Mouse (Mus musculus) R1 (cell line): Measurements from ENCODE around the gene Ltbp3.

Source experiments
- DNase-seq: peaks from one replicate; pipeline ENCODE4 v3.0.0-alpha.2; 2018; ENCODE audit warnings: low read depth, low spot score

Ltbp3 gene

DNA sequence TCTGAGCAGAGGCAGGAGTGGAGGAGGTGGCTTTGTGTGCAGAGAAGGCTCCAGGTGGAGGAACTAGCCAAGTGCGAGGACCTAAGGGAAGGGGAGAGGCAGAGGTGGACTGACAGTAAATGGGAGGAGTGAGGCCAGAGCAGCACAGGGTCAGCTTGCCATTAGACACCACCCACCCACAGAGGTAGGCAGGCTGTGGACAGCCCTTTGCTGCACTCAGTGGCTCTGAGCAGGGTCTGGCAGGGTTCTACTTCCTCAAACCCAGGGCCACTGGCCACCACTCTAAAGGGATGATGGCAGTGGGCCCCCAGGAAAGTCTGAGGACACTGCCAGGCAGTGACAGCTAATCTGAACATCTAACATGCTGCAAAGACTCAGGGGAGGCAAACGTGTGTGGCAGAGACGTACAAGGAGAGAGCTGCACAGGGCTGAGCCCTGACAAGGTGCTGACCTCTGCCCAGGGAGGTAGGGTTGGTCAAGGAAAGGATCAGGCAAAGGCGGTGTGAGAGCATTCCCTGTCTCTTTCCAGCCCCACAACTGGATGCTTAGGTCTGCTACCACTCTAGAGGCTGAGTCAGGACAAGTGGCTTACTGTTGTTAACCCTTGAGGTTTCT is 16.7 kb upstream of the Ltbp3 start:
- DNase-seq, result no peak

DNA sequence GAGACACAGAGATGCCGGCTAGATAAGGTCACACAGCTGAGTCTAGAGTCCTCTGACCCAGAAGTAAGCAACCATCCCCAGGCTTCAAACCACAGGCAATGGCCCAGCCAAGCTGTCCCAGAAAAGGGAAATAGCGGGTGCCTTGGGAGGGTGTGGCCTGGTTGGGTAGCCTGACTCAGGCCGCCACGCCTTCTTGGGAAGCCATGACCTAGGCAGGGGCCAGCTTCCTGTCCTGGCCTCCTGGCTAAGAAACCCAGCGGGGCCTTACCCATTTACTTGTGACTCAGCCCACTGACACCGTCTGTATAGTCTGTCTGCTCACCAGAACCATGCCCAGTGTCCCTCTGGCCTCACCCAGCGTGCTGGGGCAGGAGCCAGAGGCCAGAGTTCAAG is 16.2 kb upstream of the Ltbp3 start:
- DNase-seq, result no peak

DNA sequence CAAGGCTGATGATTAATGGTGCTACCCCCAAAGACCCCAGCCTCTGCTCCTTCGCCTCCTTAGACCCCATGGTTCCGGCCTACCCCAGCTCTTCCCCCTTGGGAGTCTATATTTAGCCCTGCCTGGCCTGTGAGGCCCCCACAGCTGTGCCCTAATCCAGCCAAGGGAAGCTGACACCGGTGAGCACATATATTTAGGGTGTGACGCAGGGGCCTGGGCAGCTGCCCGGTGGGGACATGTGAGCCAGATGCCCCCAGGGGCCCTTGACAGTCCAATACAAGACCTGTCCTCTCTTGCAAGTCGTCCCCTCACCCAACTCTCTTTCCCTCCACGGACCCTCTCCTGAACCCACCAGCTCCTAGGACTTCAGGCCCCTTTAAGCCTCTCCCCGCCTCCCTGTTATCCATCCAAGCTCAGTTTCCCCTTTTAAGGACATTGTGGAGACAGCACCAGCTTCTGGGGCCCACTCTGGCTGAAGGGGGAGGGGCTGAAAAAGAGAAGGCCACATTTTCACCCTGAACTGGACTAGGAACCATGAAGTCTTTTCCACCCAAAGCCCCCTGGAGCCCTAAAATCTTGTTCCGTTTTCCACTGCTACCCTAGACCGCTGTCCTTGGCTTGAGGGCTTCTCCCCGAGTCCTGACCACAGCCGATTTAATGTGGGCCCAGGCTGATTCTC is 15.5 kb upstream of the Ltbp3 start:
- DNase-seq, result no peak

DNA sequence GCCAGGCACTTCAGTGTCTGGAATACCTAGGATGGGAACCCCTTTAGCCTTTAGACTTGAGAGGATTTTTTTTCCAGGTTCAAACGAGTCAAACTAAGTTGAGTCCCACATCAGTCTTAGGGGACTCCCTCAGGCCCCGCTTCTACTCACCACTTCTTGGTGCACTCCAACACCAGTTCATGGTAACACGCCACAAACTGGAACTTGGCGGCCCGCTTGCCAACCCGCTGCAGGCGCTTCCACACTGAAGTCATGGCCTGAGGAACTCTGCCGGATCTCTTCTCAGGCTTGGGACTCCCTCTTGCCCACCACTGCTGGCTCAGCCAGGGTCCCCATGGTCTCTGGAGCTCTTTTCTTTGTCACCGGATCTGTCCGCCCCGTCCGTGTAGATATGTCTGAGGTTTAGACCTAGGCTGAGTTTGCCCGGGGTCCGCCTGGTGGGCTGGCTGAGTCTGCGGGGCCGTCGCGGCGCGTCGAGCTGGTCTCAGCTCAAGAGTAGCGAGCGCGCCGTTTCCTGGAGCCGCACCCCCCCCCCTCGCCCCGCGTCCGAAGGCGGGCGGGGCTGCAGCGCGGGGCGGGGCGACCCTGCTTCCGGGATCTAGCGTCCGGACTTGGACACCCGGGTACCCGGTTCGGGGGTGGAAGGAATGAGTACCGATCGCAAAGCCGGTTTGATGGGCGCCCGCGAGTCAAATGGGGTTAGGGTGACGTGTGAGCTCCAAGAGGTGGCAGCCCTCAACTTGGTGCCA is 14.8 kb upstream of the Ltbp3 start, which contains the start of gene Ehbp1l1:
Gene Ehbp1l1 (minus strand): TSS at position 551 of the 749 bp plus-strand sequence.
- DNase-seq, result peak; percentile 54

DNA sequence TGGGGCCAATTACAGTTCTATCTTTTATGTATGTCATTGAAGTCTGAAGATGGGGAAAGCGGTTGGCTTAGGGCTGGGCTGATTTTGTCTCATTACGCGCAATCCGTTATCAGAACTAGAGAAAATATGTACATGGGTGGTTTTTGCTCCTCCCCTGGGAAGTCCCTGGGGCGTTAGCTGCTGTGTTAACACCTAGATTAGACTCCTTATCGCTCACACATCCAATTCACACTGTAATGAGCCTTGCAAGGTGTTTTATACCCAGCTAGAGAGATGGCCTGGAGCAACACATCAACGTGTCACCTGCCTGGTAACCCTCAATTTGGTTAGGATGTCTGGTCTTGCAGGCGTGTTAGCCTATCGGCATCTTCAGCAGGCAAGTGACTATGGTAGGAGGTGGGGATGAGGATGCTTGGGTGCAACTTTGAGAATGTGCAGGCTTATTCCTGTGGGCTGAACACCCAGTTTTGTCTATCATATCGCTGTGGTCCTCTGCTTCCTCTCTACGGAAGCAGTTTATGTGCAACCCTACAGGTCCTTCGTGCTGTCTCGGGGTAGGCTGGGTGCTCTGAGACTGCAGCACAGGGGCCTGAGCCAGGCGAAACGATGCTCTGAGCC is 13.6 kb upstream of the Ltbp3 start:
- DNase-seq, result no peak

DNA sequence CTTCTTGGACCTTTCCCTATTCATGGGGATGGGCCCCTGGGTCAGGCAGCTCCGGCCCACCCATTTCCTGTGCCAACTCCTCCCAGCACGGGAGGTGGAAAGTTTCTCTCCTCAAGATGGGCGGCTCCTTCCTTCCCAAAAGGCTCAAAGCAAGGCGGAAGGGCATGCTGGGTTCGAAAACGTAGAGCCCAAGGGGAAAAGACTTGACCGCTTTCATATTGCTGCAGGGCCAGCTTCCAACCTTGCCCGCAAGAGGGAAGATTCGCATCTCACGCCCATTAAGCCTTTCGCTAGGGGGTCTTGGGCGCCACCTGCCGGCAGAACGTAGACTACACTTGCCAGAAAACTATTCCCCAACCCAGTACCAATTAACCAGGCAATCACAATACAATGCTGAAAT is 13.0 kb upstream of the Ltbp3 start:
- peak; percentile 89 for DNase-seq

DNA sequence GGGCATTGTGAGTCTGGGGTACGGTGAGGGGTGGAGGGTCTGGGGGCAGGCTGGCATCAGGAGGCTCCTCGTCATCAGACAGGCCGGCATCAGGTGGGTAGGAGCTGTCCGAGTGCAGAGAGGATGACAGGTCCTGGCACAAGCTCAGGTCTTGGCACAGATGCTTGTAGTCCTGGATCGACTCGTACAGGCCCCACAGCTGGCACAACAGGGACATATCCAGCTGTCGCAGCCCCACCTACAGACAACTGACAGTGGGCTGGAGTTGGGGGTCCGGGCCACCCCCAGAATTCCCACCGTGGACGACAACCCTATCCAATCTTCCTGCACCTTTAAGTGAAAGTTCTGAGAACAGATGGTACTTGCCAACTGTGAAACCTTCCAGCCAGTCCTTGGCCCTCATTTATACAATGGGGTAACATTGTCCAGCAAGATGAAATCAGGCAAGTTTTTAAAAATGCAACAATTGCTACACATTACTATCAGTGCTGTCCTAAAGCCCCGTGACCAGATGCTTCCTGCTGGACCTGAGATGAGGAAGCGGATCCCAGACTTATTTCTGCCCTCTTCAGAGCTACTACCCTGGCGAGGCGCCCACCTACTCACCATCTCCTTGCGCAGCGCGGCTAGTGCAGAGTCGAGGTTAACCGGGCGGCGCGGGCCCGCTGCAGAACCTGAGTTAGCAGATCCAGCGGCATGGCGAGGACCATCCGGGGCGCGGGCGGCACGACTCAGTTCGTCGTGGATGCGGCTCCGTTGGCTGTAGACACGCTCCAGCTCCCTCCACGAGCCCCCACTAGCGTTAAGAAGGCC is 11.9 kb upstream of the Ltbp3 start:
- DNase-seq, result no peak

DNA sequence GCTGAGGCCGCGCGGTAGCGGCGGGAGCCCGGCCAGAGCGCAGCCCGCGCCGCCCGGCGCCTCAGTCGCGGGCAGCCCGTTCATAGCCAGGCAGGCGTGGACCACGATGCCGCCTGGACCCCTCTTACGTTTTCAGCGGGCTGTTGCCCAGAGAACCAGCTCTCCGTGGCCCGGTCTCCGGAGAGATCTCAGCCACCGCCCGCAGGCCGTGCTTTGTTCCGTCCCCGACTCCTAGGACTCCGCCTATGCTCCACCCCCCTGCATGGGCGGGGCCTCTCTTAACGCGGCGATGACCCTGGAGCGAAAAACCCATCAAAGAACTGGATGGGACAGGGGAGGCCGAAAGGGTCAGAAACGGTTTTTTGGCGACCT is 11.3 kb upstream of the Ltbp3 start, which contains the start of gene Fam89b:
Gene Fam89b (minus strand): TSS at position 210 of the 372 bp plus-strand sequence.
- peak; percentile 89 for DNase-seq

DNA sequence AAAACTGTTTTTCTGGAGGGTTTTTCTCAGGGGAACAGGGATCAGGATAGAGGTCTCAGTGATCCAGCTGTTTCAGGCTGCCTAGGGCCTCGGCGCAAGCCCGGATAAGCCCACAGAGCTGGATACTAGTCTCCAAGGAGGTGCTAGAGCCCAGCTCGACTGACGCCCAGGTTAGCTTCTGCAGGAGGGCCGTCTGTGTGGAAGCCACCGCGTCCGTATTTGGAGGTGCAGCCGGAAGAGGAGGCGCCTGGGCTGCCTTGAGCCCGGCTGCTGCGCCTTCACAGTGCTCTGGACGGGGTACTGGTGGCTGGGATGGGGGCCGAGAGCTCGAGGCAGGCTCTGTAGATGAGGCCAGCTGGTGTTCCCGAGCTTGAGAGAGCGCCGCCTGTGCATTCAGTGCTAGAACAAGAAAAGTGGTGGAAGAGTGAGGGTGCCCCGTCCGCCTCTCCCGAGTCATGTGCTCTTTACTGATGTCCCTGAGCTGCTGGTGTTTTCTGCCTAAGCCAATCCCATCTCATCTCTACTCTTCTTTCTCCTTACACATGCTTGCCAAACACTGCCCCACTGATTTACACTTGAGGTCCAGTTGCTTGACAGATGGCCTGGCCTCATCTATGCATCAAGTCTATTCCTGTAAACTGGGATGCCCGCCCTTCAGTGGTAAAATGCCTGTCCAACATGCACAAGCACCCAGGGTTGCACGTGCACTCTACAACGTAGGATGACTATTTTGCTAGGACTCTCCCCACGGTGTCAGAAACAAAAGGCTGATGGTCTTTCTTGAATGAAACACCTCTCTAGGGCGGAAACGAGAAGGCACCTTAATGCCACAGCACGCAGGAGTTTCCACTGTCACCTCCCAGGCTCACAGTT is 10.2 kb upstream of the Ltbp3 start:
- no peak for DNase-seq

DNA sequence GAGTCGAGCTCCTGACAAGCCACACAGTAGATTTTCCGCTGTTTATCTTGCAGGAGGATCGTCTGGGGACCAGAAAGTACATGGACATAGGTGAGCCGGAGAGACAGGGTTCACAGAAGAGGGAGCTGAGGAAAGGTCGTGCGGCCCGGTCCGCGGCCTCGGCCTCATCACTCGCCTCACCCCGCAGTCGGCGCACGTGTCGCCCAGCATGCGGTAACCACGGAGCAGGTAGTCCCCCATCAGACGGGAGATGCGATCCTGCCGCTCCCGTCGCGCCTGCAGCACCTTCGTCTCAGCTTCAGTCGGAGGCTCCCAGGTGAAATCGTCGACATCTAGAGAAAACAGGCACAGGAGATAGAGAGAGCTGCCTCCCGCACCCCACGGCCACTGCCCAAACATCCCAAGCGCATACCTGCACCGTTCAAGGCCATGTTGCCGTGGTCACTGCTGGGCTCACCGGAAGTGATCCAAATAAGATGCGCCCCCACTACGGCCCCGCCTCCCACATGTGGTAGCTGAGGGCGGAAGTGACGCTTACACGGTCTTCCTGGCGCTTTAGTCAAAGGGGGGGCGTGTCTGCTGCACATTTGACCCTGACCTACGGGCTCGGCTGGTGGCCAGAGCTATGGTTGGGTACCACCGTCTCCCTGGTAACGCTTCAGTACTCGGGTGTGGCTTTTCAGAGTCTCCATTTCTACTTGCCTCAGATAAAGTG is 9.3 kb upstream of the Ltbp3 start:
- DNase-seq, result peak; percentile 98

DNA sequence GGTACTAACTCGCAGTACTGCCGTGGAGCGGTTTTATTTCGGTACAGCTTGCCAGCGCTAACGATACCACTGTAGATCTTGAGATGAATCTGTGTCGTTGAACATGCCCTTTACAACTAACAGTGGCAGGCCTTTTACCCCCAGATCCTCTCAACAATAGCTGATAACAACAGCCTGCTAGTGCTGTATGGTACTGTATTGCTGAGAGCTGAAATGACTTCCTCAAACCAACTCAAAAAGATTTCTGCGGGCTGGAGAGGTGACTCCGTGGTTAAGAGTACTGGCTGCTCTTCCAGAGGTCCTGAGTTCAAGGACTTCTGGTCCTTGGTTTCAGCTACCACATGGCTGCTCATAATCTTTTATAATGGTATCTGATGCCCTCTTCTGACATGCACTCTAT is 6.4 kb upstream of the Ltbp3 start:
- DNase-seq, result no peak

DNA sequence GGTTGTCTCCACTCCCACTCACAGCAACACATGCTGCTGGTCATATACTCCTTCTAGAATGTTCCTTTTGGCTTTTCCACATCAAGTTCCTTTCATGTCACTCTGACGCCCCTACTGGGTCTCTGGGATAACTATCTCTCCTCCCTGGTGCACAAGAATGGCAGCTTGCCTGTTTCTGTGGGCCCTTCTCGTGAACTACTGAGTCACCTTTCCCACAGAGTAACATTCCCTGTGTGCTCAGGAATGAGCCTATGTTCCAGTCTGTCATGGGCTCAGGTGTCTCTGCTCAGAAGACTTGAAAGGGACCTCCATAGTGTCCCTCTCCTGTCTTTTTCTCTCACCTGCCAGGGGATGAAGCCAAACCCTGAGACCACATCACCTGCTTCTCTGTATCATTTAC is 1.3 kb upstream of the Ltbp3 start:
- no peak for DNase-seq

DNA sequence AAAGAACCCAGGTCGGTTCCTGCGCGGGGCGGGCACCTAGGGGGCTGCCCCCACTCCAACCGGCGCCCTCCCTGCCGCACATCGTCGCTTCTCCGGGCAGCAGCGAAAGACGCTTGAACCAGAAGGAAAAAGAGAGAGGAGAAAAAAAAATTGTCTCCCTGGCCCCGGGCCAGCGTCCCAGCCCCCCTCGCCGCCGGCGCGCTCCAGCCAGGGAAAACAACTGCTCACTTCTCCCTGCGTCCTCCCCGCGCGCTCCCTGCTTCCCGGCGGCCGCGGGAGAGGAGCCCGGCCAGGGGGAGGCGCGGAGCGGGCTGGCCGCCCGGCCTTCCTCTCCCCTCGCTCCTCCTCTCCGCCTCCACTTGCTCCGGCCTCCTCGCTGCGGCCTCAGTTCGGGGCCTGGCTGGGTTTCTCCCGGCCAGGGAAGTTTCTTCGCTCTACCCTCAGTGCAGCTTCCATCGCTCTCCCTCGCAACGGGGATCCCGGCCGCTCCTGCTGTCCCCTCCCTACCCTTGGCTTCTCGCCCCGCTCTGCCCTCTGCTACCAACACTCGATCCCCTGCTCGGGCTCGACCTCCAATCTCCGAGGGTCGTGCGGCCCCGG is 1.0 kb downstream of the Ltbp3 start:
- DNase-seq, result peak; percentile 32

DNA sequence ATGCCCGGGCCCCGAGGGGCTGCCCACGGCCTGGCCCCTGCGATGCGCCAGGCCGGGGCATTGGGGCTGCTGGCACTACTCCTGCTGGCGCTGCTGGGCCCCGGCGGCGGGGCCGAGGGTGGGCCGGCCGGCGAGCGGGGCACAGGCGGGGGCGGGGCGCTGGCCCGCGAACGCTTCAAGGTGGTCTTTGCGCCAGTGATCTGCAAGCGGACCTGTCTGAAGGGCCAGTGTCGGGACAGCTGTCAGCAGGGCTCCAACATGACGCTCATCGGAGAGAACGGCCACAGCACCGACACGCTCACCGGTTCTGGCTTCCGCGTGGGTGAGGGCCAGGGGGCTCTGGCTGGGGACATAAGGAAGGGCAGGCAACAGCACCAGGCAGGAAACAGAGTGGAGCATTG is 1.5 kb downstream of the Ltbp3 start:
- DNase-seq, result peak; percentile 11

DNA sequence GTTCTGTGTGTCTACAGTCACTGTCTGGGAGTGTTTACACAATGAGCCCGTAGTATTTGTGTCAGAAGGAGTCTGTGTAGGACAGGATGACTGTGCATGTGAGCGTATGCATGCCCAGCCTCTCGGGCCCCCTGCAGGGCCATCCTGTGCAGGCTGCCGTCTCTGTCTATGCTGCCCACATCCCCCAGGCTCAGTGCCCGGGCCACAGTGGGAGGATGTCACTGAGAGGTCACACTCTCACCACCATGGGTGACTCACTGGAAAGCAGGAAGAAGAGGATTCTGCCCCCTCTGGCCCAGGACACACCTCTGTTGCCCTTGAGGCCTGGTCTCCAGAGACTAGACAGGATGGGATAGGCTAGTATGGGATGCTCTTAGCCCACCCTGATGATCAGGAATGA is 2.9 kb downstream of the Ltbp3 start:
- DNase-seq, result no peak

DNA sequence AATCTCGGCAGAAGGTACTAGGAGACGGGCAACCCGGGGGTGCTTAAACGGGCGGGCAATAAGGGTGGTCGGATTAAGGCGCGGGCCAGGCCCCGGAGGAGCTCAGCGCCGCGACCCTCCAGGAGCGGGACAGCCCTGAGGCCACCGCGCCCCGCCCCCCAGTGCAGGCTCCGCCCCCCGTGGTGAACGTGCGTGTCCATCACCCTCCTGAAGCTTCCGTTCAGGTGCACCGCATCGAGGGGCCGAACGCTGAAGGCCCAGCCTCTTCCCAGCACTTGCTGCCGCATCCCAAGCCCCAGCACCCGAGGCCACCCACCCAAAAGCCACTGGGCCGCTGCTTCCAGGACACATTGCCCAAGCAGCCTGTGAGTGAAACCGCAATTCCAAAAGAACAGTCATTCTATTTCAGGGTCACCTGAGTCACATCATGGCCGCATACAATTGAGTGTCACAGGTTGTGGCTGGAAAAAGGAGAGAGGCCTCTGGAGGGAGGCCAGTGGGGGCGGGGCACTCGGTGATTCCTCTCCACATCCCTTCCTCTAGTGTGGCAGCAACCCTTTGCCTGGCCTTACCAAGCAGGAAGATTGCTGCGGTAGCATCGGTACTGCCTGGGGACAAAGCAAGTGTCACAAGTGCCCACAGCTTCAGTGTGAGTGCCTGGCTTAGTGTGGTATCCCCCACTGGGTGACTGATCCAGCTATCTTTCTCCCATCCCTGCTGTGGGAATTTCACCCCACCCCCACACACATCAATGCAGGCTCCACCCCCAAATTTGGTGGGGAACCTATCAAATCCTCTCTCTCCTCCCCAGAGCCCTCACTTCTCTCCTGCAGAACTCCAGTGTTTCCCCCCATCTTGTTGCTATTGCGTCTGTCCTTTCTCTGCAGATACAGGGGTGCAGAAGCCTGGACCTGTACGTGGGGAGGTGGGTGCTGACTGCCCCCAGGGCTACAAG is 5.3 kb downstream of the Ltbp3 start:
- peak; percentile 71 for DNase-seq

DNA sequence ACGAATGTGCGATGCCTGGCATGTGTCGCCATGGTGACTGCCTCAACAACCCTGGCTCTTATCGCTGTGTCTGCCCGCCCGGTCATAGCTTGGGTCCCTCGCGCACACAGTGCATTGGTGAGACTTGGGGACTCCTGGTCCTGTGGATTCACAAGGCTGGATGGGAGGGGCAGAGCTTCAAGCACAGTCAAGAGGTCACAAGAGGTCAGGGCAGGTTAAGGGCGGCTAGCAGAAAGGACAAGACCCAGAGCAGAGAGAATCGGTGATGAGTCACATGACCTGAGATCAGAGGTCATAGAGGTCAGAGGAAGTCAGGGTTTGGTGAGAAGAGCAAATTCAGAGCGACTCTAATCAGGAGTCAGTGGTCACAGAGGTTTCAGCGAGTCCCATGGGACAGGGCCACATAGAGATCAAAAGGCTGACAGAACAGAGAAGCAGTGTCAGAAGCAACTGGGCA is 6.2 kb downstream of the Ltbp3 start:
- DNase-seq, result peak; percentile 48

DNA sequence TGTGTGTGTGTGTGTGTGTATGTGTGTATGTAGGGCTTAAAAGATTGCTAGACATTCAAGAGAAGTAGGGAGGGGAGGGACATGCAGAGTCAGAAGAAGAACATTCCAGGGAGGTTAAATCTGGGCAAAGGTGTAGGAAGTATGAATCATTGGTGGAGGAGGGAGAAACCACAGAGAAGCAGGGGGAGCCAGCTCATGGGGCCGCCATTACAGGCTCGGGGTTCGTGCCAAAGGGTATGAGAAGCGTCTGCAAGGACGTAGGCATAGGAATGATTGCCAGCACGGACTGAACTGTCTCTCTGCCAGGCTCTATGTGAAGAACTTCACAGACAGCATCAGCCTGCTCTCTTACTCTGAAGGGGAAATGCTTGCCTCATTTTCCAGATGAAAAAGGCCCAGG is 8.8 kb downstream of the Ltbp3 start:
- DNase-seq, result no peak
